Mouse (Mus musculus) adrenal gland, adult 18-20 months (tissue): ENCODE measurements around the gene Gm11146. TPM values are rescaled to one million over a fixed set of nuclear protein-coding genes. Genes with fewer than 3 reads are reported as not detected.
A peak's percentile ranks its signal among the peaks of the same experiment; 100 is the strongest.

Source experiments
- DNase-seq, 2 experiments: peaks; one replicate each; pipeline ENCODE4 v3.0.0; 2021 to 2022; ENCODE audit warnings: low spot score in 2 of 2
- long read RNA-seq, 2 experiments: library from polyadenylated mRNA; stranded (forward); transcript quantifications; one replicate each; pipeline ENCODE4 v2.0.0; 2021
- total RNA-seq, 2 experiments: library from RNA; stranded (reverse); gene quantifications; 1 replicate in 1 of 2; 2 replicates in 1 of 2; pipeline ENCODE4 v1.2.3; 2021

Gm11146 gene
- total RNA-seq = not detected
- long read RNA-seq, experiment 1 = 0 reads
- long read RNA-seq, experiment 2, partial matches to known transcripts = 0 of 1 reads
- long read RNA-seq, experiment 2, other reads (novel, unspliced or antisense) = 1 of 1 reads

- no peak for DNase-seq
These were observed at the start of gene Gm11146 for GRCm38 (mm10) chr16:77601994-77602393. Gene Gm11146, minus strand, starts transcription at chr16:77602094.

- DNase-seq = no peak
These were observed 48.7 kb upstream of the Gm11146 start for GRCm38 (mm10) chr16:77650596-77650995.

DNA sequence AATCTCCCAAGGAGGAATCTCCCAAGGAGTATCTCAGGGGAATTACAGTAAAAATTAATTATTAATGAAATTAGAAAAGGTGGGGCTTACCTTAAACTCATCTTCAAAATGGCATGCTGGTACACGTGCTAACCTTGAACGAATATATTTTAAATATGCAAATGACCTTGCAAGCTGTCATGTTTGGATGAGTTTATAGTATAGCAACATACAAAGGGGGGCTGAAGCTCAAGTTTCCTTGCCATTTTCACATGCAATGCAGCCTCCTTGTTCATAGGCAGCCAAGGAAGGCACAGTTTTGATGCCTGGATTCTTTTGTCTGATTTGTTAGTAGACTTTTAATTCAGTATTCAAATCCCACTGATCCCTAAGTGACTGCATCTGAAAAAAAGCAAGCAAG lies 47.1 kb upstream of the Gm11146 start:
- DNase-seq = no peak

GRCm38 (mm10) chr16:77648181-77648580 lies 46.3 kb upstream of the Gm11146 start:
- no peak for DNase-seq

- DNase-seq = no peak
These were observed 44.3 kb upstream of the Gm11146 start for GRCm38 (mm10) chr16:77646146-77646545.

GRCm38 (mm10) chr16:77644976-77645375 lies 43.1 kb upstream of the Gm11146 start:
- DNase-seq = no peak

- DNase-seq = peak; percentile 58 to 62
These were observed 42.2 kb upstream of the Gm11146 start for GRCm38 (mm10) chr16:77643871-77644720.

DNA sequence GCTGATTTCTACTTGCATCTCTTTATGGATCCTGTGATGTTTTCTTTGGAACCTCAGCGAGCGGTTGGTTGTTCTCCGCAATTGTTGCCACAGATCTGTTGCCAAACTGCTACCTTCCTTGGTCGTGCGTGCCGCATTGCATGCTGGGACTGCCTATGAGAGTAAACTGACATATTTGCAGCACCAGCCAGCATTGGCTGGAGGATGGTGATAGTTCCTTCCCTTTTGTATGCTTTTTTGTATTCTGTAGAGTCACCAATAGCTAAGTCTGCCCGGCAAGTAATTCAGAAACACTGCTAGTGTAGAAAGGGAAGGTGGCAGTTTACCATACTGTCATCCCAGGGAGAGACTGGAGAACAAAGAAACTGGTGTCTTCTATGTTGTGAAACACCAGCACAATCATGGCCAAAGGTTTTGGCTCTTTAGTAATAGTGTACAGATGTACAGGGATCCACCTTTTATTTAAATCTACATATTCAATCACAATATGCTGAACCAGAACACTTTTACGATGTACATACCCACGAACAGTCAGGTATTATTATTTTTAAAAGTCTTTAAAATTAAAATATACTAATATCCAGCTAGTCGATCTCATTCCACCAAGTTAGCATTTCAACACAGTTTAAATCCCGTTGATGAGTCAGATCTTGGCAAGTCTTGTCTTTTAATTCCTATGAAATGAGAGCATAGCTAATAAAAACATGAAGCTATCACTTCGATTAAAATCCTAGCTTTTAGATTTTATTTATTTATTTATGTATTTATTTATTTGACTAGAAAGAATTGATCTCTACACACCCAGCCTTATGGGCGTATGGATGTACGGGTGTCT lies 41.4 kb upstream of the Gm11146 start:
- DNase-seq = peak in 1 of 2 experiments; percentile 31

- no peak for DNase-seq
These were observed 34.6 kb upstream of the Gm11146 start for GRCm38 (mm10) chr16:77636497-77636896.

DNA sequence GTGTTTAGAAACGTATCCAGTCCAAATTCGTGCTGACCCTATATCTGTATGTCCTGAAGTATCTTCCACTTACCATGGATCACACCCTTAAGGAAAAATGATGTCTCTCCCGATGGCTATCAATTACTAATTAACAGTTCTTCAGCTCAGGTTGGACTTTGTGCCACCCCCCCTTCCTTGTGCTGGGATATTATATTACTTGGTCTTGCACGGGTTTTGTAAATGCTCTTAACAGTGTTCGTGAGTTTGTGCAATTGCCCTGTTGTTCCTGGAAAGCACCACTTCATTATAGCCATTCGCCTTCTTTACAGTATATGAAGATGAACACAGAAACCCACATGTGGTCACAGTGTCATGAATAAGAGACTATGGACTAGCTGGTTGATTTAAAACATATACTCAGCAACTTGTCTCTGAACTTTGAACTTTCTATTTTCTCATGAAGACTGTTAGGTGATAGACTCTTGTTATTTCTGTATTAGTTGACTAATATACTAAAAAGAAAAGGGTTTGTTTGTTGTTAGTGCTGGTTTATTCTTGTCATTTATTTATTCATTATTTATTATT lies 30.5 kb upstream of the Gm11146 start:
- DNase-seq = no peak

GRCm38 (mm10) chr16:77622681-77623080 lies 20.8 kb upstream of the Gm11146 start:
- no peak for DNase-seq

- DNase-seq = no peak
These were observed 687 bp upstream of the Gm11146 start for GRCm38 (mm10) chr16:77602581-77602980.

DNA sequence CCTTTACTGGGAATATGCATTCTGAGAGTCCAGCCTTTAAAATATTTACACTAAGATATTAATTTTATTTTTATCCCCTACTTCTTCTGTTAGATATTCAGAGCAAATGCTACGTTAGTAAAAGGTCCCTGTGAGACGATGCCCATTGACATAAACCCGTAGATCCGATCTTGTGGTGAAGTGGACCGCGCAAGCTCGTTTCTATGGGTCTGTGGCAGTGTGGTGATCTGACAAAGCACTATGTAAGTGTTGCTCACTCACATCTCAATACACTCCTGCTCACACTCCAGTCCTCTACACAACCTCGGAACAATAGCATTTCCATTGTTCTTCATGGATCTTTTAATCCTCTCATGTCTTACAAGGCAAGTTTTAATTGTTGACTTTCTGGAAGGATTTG lies 3.1 kb downstream of the Gm11146 start:
- DNase-seq = no peak

GRCm38 (mm10) chr16:77596556-77596955 lies 5.3 kb downstream of the Gm11146 start:
- DNase-seq = no peak

DNA sequence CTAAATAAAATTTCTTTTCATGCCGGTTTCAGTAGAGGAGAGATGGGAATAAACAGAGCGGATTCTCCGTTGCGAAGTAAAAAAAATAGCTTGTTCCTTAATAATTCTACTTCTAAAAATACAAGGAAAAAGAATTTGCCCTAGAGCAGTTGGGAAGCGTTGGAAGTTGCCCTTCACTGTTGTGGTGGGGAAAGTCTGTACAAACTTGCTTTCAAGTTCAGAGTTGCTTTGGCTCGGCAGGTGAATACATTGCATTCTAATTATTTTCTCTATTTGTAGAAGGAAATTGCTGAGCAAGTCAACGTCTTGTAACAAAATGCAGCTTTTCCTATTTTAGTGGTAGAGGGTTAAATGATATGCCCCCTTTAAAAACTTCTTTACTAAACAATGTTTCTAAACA lies 6.2 kb downstream of the Gm11146 start:
- DNase-seq = no peak

DNA sequence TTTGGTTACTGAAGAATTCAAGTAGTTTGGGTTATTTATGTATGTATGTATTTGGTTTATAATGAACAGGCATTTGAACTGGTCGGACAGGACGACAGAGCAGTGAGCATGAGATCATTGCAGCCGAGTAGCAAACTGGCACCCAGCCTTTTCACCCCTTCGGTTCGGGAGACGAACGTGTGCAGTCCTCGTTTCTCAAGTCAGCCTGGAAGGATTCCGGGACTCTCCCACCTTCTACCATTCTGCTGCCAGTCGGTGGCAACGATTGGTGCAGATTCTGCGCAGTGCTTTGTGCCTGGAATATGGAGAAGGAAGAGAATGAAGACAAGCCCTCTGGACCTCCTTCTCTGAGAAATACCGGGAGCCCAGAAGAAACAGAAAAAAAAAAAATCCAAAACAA lies 7.3 kb downstream of the Gm11146 start:
- DNase-seq = peak; percentile 30 to 34

- DNase-seq = peak; percentile 51 to 56
These were observed 8.0 kb downstream of the Gm11146 start for GRCm38 (mm10) chr16:77593828-77594421.

- no peak for DNase-seq
These were observed 8.9 kb downstream of the Gm11146 start for GRCm38 (mm10) chr16:77592986-77593385.

GRCm38 (mm10) chr16:77573036-77573435 lies 28.9 kb downstream of the Gm11146 start:
- no peak for DNase-seq

- DNase-seq = no peak
These were observed 32.4 kb downstream of the Gm11146 start for GRCm38 (mm10) chr16:77569457-77569856.

- DNase-seq = no peak
These were observed 33.5 kb downstream of the Gm11146 start for GRCm38 (mm10) chr16:77568384-77568783.
